Mouse (Mus musculus) G1E (cell line): Measurements from ENCODE around the gene Clstn1.

Experiments used
- CTCF ChIP-seq: IDR thresholded peaks from 2 replicates; pipeline ENCODE4 v1.5.1; 2012; ENCODE audit warnings: low read depth, low read length, inconsistent platforms, mixed read lengths
- POLR2AphosphoS5 ChIP-seq: IDR thresholded peaks from 2 replicates; pipeline ENCODE4 v1.6.1; 2012; ENCODE audit warnings: low read depth, low read length, inconsistent platforms; ENCODE audit not compliant: insufficient replicate concordance
- TAL1 ChIP-seq: conservative IDR thresholded peaks from 2 replicates; pipeline ENCODE4 v1.6.1; 2012; ENCODE audit warnings: low read depth, low read length, inconsistent platforms, mixed read lengths

DNA sequence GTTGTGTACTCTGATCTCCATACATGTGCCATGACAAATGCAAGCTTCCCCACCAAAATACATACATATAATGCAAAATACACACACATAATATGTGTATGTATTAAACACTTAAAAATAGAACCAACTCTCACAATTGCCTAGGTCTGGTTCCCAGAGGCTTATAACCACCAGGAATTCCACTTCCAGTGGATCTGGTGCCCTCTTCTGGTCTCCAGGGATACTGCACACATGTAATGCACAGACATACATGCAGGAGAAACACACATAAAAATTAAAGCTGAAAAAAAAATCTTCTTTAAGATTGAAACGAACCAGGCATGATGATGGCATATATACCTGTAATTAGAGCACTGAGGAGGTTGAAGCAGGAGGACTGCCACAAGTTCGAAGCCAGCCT lies 5.2 kb downstream of the Clstn1 start:
- TF ChIP-seq CTCF (no peak), POLR2AphosphoS5 (no peak), TAL1 (no peak)
